Mouse (Mus musculus) liver (tissue): Measurements from ENCODE around the gene Dand5.

Experiments
- DNase-seq: peaks from one replicate; pipeline ENCODE4 v3.0.0-alpha.2; 2020; ENCODE audit warnings: mixed read lengths

The Dand5 gene

DNA sequence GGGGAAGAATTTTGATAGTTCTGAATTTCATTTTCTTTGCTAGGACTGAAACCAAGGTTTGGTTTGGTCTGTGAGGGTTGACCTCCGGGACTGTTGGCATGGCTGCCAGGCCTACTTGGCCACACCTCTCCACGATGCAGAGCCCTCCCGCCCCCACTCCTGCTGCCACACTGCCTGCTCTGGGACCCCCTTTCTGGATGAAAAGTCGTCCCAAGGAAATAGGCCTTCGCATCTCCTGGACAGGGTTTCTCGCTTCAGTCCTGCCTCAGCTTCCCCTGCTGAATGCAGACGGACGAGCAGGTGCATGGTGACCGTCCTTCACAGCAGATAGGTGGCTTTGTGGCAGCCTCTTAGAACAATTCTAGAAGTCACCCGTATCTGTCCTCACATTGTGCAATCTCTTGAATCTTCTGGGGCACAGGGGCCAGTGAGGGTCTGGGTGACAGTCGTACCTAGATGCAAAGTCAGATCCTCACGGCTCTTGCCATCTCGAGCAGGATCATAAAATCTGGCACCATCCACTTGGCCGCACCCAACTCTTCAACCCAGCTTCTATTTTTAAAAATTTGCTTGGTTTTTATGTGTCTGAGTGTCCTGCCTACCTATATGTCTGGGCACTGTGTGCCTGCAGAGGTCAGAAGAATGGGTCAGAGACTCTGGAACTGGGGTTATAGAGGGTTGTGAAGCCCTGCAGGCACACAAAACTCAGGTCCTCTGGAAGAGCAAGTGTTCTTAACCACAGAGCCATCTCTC lies 54.1 kb downstream of the Dand5 start:
- no peak for DNase-seq

DNA sequence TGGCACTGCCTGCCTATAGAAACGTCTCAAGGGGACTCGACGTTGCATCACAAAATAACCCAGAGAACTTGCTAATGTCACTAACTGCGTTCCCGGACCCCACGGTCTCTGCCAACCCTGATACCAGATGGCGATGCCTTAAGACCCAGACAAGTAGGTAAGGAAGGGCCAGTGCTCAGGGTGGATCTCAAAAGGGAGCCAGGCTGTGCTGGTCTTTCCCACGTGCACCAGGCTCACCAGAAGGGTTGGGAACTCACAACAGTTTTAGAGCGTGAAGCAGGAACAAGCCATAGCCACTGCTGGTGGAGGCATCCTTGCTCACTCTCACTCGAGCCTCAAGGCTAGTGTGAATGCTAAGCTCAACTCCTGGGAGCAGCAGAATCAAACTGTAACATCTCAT lies 55.4 kb downstream of the Dand5 start:
- no peak for DNase-seq

DNA sequence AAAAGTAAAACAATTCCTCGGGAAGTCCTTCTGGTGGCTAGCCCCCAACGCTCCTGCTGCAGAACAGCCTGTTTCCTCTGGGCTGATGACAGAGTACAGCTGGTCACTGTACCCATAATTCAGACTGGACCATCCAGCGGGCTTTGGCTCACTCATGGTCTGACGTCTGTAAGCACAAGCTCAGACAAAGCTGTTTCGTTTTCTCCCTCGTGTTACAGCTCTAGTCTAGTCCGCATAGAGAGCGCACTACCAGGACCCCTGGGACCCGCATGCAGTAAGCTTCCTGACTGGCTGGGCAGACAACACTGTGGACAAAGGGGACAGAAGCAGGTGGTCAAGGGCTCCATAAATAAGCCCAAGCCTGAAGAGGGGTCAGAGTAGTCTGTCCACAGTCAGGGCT lies 56.2 kb downstream of the Dand5 start:
- no peak for DNase-seq

- DNase-seq, result no peak
These were observed 57.0 kb downstream of the Dand5 start for GRCm38 (mm10) chr8:84765629-84766028.
